22 mouse cellular contexts compared by ENCODE assay signal in the genomic region with DNA sequence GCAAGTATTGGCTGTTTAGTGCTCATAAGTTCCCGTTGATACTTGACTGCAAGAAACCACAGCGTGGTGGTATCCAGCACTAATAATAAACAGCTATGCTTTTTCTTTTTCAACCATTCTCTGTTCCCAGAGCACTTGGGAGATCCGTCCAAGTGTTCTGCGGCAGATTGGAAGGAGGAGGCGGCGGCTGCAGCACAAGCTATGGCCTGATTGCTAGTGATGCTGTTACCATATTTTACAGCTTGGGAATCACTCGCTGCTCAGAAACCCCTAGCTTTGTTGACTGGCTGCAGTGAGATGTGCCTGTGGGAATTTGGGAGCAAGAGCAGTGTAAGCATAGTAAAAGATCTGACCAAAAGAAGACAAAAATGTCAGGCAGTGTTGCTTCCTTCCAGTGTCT. TPM values are rescaled to one million over a fixed set of nuclear protein-coding genes. Genes with fewer than 3 reads are reported as not detected.
A peak's percentile ranks its signal among the peaks of the same experiment; 100 is the strongest.
DNase-seq lines count a peak whose midpoint lies in the region; ATAC-seq and TF ChIP-seq lines count a peak whose summit lies in the region.
"Had no signal": no experiment of that assay in that cellular context is flagged by ENCODE, and none has a peak within 500 bp of the region (broad histone marks: within the 10 kb centered on the region; RNA-seq: fewer than 3 reads in every experiment).

No protein-coding gene starts in this region.

- H3K4me2 ChIP-seq in embryonic facial prominence, embryonic 14.5 days (ENCODE audit: low read depth, low read length) = no peak overlapping the region
- no peak overlapping the region for H3K4me2 ChIP-seq in intestine, postnatal 0 days (replicated peaks; ENCODE audit: low read depth)
- H3K4me2 ChIP-seq: limb, embryonic 12.5 days; liver, embryonic 15.5 days had no signal

- H3K9me3 ChIP-seq in embryonic facial prominence, embryonic 14.5 days (ENCODE audit: control insufficient read depth, low read length) = no peaks in the 10 kb centered on the region
- no peaks in the 10 kb centered on the region for H3K9me3 ChIP-seq in embryonic facial prominence, embryonic 10.5 days
- no peaks in the 10 kb centered on the region for H3K9me3 ChIP-seq in intestine, postnatal 0 days (ENCODE audit: control insufficient read depth)
- H3K9me3 ChIP-seq: heart, embryonic 10.5 days; limb, embryonic 12.5 days; liver, embryonic 15.5 days; megakaryocyte, embryonic 14.5 days had no signal

- ATAC-seq in embryonic facial prominence, embryonic 14.5 days (ENCODE audit: low read depth) = no peak
- ATAC-seq in intestine, postnatal 0 days = no peak

- H3K27me3 ChIP-seq in embryonic facial prominence, embryonic 14.5 days (replicated peaks; ENCODE audit: control insufficient read depth, insufficient read depth, low read length) = no peaks in the 10 kb centered on the region; the same call in 1 of the 2 replicates
- H3K27me3 ChIP-seq in embryonic facial prominence, embryonic 10.5 days (replicated peaks; ENCODE audit: low read depth, poor library complexity, severe bottlenecking) = peaks cover 10% of the 10 kb centered on the region; the same call in 1 of the 2 replicates
- no peaks in the 10 kb centered on the region for H3K27me3 ChIP-seq in intestine, postnatal 0 days (replicated peaks; ENCODE audit: control insufficient read depth, insufficient read depth, low read length)
- H3K27me3 ChIP-seq: CH12.LX; liver, embryonic 15.5 days; megakaryocyte, embryonic 14.5 days had no signal

- no peak for TF ChIP-seq CTCF in intestine, postnatal 0 days (IDR thresholded peaks at IDR 0.05; ENCODE audit: low read depth)

- no peak overlapping the region for H3K27ac ChIP-seq in embryonic facial prominence, embryonic 14.5 days (replicated peaks; ENCODE audit: low read depth, low read length)
- H3K27ac ChIP-seq in embryonic facial prominence, embryonic 10.5 days (replicated peaks) = no peak overlapping the region
- H3K27ac ChIP-seq in intestine, postnatal 0 days (ENCODE audit: low read depth, low read length) = no peak overlapping the region
- H3K27ac ChIP-seq: heart, embryonic 10.5 days; limb, embryonic 12.5 days; liver, embryonic 15.5 days had no signal

- H3K36me3 ChIP-seq in embryonic facial prominence, embryonic 14.5 days (ENCODE audit: control insufficient read depth, insufficient read depth, low read length) = no peaks in the 10 kb centered on the region
- no peaks in the 10 kb centered on the region for H3K36me3 ChIP-seq in embryonic facial prominence, embryonic 10.5 days (replicated peaks)
- H3K36me3 ChIP-seq in intestine, postnatal 0 days (ENCODE audit: control insufficient read depth, insufficient read depth) = no peaks in the 10 kb centered on the region
- H3K36me3 ChIP-seq: liver, embryonic 15.5 days had no signal

- H3K4me1 ChIP-seq in embryonic facial prominence, embryonic 14.5 days (ENCODE audit: control insufficient read depth, insufficient read depth, low read length) = no peaks in the 10 kb centered on the region
- peaks cover 16% of the 10 kb centered on the region for H3K4me1 ChIP-seq in embryonic facial prominence, embryonic 10.5 days
- no peaks in the 10 kb centered on the region for H3K4me1 ChIP-seq in intestine, postnatal 0 days (replicated peaks; ENCODE audit: control insufficient read depth, insufficient read depth, low read length)
- H3K4me1 ChIP-seq: heart, embryonic 10.5 days; liver, embryonic 15.5 days had no signal

- no peak overlapping the region for H3K9ac ChIP-seq in embryonic facial prominence, embryonic 14.5 days (ENCODE audit: low read depth, low read length)
- no peak overlapping the region for H3K9ac ChIP-seq in intestine, postnatal 0 days (ENCODE audit: low read depth, low read length)
- H3K9ac ChIP-seq: limb, embryonic 12.5 days; liver, embryonic 15.5 days had no signal

- H3K4me3 ChIP-seq in embryonic facial prominence, embryonic 14.5 days (ENCODE audit: low read depth, low read length) = no peak overlapping the region
- H3K4me3 ChIP-seq in embryonic facial prominence, embryonic 10.5 days = no peak overlapping the region
- H3K4me3 ChIP-seq in intestine, postnatal 0 days (ENCODE audit: low read depth, low read length) = no peak overlapping the region
- H3K4me3 ChIP-seq: heart, embryonic 10.5 days; limb, embryonic 12.5 days; liver, embryonic 15.5 days; megakaryocyte, embryonic 14.5 days had no signal

- DNase-seq in embryonic facial prominence, embryonic 14.5 days (ENCODE audit: low spot score) = peak; percentile 8
- DNase-seq in embryonic facial prominence, embryonic 10.5 days (ENCODE audit: low spot score) = no peak
- peak; percentile 72 for DNase-seq in right cerebral cortex, adult 18-20 months
- no peak for DNase-seq in right cerebral cortex, postnatal 4 days
- DNase-seq in left cerebral cortex, postnatal 25 days (ENCODE audit: low spot score in 2 of 2) = peak; percentile 59 to 88
- no peak for DNase-seq in thymus, postnatal 25 days
- DNase-seq in T-cell, adult 2 months (ENCODE audit: low spot score) = no peak
- DNase-seq: cerebellum, postnatal 25 days; gastrocnemius, postnatal 25 days; kidney, adult 9 months; kidney, postnatal 4 days; lung, postnatal 10 days; thymus, adult 2 months had no signal

- WGBS in embryonic facial prominence, embryonic 14.5 days = 71% methylated on average over 7 of the region's 7 CpGs
- 88% methylated on average over 7 of the region's 7 CpGs for WGBS in embryonic facial prominence, embryonic 10.5 days
- WGBS in intestine, postnatal 0 days = 82% methylated on average over 7 of the region's 7 CpGs

- intact Hi-C loops in left cerebral cortex, postnatal 25 days (cut with DNase I) = no loop called here

RNA-seq across cellular contexts. Expression of gene Gm11096, which starts 14.3 kb away (rescaled TPM):
- not detected in 2 replicates for polyA plus RNA-seq in embryonic facial prominence, embryonic 14.5 days (2014; fragmentation: Nextera tagmentation; extraction: Ambion mirVana)
- not detected in 2 replicates for polyA plus RNA-seq in embryonic facial prominence, embryonic 10.5 days (2016; fragmentation: Nextera tagmentation; extraction: Ambion mirVana)
- total RNA-seq in left cerebral cortex, postnatal 25 days (2021) = not detected
- polyA plus RNA-seq in intestine, postnatal 0 days (2015; fragmentation: Nextera tagmentation; extraction: Ambion mirVana) = not detected in 2 replicates
- total RNA-seq: adrenal gland, postnatal 4 days; CH12.LX; gastrocnemius, postnatal 25 days; heart, postnatal 25 days had no signal
- polyA plus RNA-seq: embryonic facial prominence, embryonic 11.5 days; heart, embryonic 10.5 days; limb, embryonic 12.5 days; liver, embryonic 15.5 days; thymus, adult 2 months had no signal

Comparison
In these comparisons a context has a peak if more than half of its experiments do, and no peak if none do; other contexts are left out.
1. DNase-seq: peak in embryonic facial prominence, embryonic 14.5 days (single experiment), right cerebral cortex, adult 18-20 months (single experiment) and left cerebral cortex, postnatal 25 days (2 of 2); none in embryonic facial prominence, embryonic 10.5 days (single experiment), right cerebral cortex, postnatal 4 days (single experiment), thymus, postnatal 25 days (single experiment) and T-cell, adult 2 months (single experiment).